Mouse (Mus musculus): Measurements from ENCODE around the gene Swap70.

Gene Swap70

GRCm38 (mm10) chr7:110239590-110239989 is 18.1 kb downstream of the Swap70 start:
- DNase-seq = no peak

GRCm38 (mm10) chr7:110241472-110242289 is 20.2 kb downstream of the Swap70 start:
- DNase-seq = peak; percentile 75 to 79

- DNase-seq = peak; percentile 69 to 72
Observed at GRCm38 (mm10) chr7:110242290-110242581, 20.7 kb downstream of the Swap70 start.

GRCm38 (mm10) chr7:110245128-110245527 is 23.6 kb downstream of the Swap70 start:
- DNase-seq = no peak

GRCm38 (mm10) chr7:110246526-110246925 is 25.0 kb downstream of the Swap70 start:
- no peak for DNase-seq

GRCm38 (mm10) chr7:110247801-110248200 is 26.3 kb downstream of the Swap70 start:
- no peak for DNase-seq

GRCm38 (mm10) chr7:110248677-110249076 is 27.2 kb downstream of the Swap70 start:
- no peak for DNase-seq

- no peak for DNase-seq
Observed at GRCm38 (mm10) chr7:110253861-110254260, 32.4 kb downstream of the Swap70 start.

GRCm38 (mm10) chr7:110254395-110254794 is 32.9 kb downstream of the Swap70 start:
- DNase-seq = no peak

- DNase-seq = no peak
Observed at GRCm38 (mm10) chr7:110257059-110257458, 35.5 kb downstream of the Swap70 start.

GRCm38 (mm10) chr7:110258196-110258950 is 36.9 kb downstream of the Swap70 start:
- DNase-seq = no peak

GRCm38 (mm10) chr7:110259966-110260711 is 38.6 kb downstream of the Swap70 start:
- no peak for DNase-seq

GRCm38 (mm10) chr7:110261807-110262206 is 40.3 kb downstream of the Swap70 start:
- DNase-seq = no peak

- DNase-seq = no peak
Observed at GRCm38 (mm10) chr7:110262661-110263060, 41.1 kb downstream of the Swap70 start.

GRCm38 (mm10) chr7:110263474-110263873 is 42.0 kb downstream of the Swap70 start:
- no peak for DNase-seq

GRCm38 (mm10) chr7:110265796-110266195 is 44.3 kb downstream of the Swap70 start:
- DNase-seq = peak; percentile 97

- DNase-seq = no peak
Observed at GRCm38 (mm10) chr7:110267014-110267413, 45.5 kb downstream of the Swap70 start.

GRCm38 (mm10) chr7:110267994-110268393 is 46.5 kb downstream of the Swap70 start:
- peak; percentile 50 to 52 for DNase-seq

GRCm38 (mm10) chr7:110268511-110268910 is 47.0 kb downstream of the Swap70 start:
- peak in 1 of 2 experiments; percentile 19 for DNase-seq

GRCm38 (mm10) chr7:110269777-110270176 is 48.3 kb downstream of the Swap70 start:
- DNase-seq = no peak

GRCm38 (mm10) chr7:110270455-110270854 is 48.9 kb downstream of the Swap70 start:
- DNase-seq = peak in 1 of 2 experiments; percentile 29

- DNase-seq = no peak
Observed at GRCm38 (mm10) chr7:110271814-110272213, 50.3 kb downstream of the Swap70 start.

GRCm38 (mm10) chr7:110272434-110272833 is 50.9 kb downstream of the Swap70 start:
- DNase-seq = no peak

Data from B cell, adult 2 months (primary cell).